Mouse (Mus musculus) heart, postnatal 25 days (tissue): ENCODE measurements around the gene Manba. TPM values are rescaled to one million over a fixed set of nuclear protein-coding genes. Genes with fewer than 3 reads are reported as not detected.

Source experiments
- DNase-seq: peaks from one replicate; pipeline ENCODE4 v3.0.0; 2022; ENCODE audit warnings: low spot score
- intact Hi-C: fragments of 180-260 bp; cut with DNase I; formaldehyde crosslinking; loops from one replicate; pipeline ENCODE4 v1.15.1; 2025
- total RNA-seq, 2 experiments: library from RNA; stranded (reverse); gene quantifications; 2 replicates each; pipeline ENCODE4 v1.2.3; 2021

Manba gene
- total RNA-seq, 2 experiments from 2014 or later = 18.4 to 18.8 TPM

GRCm38 (mm10) chr3:135573051-135573450, 87.6 kb downstream of the Manba start:
- DNase-seq = no peak
- intact Hi-C loops = no loop called here

DNA sequence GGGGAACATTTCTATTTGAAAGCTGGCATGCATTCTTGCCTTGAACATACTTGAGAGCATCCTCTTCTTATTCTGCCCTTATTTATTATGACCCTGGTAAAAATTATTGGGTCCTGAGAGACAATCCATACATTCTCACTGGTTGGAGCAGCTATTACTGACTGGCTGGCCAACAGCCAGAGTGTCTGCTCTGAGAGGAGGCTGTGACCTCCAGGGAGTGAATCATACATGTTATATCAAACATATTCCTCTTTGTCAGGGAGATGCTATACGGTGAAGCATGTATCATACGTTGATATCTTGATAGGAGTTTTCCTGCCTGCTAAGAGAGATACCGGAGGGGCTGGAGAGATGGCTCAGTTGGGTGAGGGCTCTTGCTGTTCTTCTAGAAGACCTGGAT, 89.7 kb downstream of the Manba start:
- intact Hi-C loops = no loop called here
- DNase-seq = no peak

DNA sequence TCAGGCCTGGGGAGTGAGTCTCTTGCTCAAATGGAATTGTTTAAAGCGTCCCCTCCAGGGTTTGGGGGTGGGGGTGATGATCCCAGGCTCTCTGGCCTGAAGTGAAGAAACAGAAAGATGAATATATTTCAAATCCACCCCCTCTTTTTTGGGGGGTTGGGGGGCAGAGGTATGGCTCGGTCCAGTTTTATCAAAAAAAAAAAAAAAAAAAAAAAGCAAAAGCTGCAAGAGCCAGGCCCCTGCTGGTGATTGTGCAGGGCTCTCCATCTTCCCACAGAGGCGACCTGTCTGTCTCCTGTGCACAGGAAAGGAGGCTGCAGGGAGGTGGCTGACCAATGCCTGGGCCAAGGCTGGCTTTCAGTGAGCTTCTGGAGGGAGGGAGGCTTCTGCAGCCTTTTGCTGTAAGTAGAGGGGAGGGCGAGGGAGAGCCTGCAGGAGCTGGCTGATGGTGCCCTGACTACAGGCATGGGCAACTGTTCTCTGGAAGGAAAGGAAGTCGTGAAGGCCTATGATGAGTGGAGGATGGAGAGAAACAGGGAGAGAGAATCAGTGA, 93.3 kb downstream of the Manba start:
- no peak for DNase-seq
- intact Hi-C loops = no loop called here

DNA sequence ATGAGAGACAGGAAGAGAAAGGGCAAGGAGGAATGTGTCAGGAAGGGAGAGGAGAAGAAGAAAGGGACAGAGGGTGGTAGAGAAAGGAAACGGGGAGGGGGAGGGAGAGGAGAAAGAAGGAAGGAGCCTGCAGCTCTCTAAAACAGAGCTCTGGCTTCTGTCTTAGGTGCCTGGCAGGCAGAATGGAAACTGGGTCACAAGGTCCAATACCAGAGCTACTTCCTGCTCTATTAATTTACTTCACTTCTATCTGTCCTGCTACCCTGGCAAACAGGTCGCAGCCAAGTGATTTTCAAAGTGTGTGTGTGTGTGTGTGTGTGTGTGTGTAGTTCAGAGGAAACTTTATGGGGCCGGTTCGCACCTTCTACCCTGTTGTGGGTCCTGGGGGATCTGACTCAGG, 93.8 kb downstream of the Manba start:
- DNase-seq = no peak
- intact Hi-C loops = no loop called here

GRCm38 (mm10) chr3:135580439-135581275, 95.2 kb downstream of the Manba start:
- peak; percentile 52 for DNase-seq
- intact Hi-C loops = loop anchor here (5.0 kb wide), 1 partner anchor 178 kb away; no protein-coding TSS in a partner anchor

DNA sequence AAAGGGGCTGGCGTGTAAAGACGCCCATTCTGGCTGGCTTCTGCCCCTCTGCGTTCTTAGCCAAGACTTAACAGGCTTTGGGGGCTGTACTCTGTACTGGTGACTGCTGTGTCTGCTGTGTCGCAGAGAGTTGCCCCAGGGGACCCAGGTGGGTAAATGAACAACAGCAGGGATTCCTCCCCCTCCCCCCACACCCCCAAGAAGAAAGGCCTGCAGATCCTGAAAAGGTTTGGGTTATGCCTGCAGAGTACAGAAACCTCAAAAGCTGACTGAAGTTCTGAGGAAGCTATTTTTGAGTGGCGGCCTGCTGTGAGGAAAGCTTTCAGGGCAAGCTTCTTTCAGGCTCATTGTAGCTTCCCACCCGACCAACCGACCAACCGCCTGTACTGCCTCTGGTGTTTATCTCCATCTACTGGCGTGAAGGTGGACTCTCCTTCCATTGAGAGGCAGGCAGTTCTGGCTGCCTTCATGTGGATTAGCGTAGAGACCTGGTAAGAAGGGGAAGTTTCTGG, 96.3 kb downstream of the Manba start:
- intact Hi-C loops = loop anchor here (5.0 kb wide), 1 partner anchor 179 kb away; no protein-coding TSS in a partner anchor
- DNase-seq = no peak

DNA sequence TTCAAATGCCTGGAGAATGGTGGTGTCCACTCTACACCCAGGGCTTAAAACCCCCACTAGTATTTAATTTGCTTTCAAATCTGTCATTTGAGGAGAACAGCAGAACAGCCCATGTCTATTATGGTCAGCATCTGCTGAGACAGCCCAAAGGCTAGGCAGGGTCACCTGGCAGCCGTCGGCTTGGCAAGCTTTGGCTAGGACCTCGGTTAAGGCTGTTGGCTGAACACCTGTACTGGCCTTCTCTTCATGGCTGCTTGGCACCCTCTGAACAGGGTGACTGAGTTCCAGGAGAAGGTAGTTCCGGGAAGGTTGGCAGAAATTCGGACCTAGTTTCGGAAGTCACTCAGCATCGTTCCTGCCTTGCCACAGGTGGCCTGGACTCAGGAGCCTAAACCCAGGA, 96.8 kb downstream of the Manba start:
- intact Hi-C loops = loop anchor here (5.0 kb wide), 1 partner anchor 180 kb away; no protein-coding TSS in a partner anchor
- DNase-seq = no peak

DNA sequence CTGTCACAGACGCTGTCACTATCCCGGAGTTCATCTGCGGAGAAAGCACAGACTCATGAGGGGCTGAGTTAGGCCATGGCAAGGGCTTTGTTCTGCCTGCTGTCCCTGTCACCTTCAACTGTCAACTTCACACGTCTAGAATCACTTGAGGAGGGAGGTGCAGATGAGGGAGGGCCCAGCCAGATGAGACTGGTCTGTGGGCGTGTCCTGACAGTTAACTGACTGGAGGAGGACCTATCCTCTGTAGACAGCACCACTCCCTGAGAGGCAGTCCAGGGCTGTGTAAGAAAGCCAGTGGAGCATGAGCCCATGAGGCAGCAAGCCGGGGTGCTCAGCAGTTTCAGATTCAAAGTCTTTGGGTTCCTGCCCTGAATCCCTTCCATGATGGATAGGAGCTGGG, 100.1 kb downstream of the Manba start:
- DNase-seq = no peak
- intact Hi-C loops = no loop called here

DNA sequence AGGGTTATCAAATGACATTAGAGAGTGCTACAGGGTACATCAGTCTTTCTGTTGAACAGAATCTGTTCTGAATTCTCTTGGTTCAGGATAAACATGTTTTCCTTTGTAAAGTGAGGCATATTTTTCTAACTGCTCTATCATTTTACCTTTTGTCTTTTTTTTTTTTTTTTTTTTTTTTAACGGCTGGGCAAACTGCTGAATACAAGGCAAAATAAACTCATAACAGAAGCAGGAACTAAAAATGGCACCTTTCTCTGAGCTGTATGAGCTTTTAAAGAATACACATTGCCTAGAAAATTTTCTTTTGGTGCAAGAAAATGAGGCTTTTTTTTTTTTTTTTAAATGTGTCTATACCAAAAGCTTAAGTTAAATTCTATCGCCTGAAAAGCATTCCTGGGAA, 100.6 kb downstream of the Manba start:
- intact Hi-C loops = no loop called here
- DNase-seq = no peak

DNA sequence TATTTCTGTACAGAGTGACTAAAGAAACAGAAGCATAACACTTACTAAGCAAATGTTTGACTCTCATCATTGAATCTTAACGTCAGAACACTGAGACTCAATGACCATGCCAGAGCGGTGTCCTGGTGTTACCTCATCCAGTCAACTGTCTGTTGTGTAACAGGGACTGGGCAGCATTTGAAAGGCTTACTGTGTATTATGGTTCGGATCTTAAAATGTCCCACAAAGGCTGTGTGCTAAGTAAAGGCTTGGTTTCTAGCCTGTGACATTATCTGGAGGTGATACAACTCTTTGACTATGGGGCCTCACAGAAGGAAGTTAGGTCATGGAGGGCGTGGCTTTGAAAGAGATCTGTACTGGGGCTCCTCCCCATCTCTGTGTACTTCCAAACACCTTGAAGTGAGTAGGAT, 101.1 kb downstream of the Manba start:
- intact Hi-C loops = no loop called here

DNA sequence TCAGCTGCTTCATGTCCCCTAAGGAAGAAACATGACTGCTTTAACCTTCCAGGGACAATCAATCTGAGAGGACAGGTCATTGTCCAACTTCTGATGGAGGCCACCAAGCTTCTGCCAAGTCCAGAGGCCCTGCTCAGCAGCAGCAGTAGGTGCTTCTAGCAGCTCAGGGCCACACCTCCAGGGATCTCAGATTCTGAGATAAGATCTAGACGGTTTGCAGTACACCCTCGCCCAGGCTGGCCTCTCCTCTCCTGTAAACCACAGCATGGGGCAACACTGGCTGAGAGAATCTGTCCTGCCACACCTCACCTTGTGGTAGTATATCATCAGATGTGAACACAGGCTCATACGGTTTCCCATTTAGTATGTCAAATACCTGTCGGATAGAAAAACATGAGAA, 105.1 kb downstream of the Manba start:
- intact Hi-C loops = no loop called here

More for the DNA sequence above, 101.1 kb downstream of the Manba start:
- DNase-seq = no peak

DNA sequence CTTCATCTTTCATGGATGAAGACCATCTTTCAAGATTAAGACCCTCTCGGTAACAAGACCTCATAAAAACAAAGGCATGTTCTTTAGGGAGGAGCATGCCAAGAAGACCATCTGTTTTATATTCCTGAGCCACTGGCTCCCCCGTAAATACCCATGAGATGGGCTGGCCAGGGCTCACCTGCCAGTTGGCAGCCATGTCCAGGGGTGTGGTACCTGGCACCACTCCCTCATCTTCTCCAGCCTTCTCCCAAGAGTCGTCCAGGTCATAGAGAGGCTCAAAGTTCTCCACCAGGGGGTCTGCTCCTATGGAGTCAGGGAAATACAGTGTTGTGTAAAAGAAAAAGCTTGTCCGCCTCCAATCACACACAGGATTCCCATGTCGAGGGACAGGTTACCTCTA, 106.0 kb downstream of the Manba start:
- no peak for DNase-seq
- intact Hi-C loops = no loop called here

More for the DNA sequence above, 105.1 kb downstream of the Manba start:
- no peak for DNase-seq

GRCm38 (mm10) chr3:135592011-135592410, 106.6 kb downstream of the Manba start:
- no peak for DNase-seq
- intact Hi-C loops = no loop called here

GRCm38 (mm10) chr3:135594238-135594917, 109.0 kb downstream of the Manba start:
- intact Hi-C loops = no loop called here
- no peak for DNase-seq

GRCm38 (mm10) chr3:135597014-135597413, 111.6 kb downstream of the Manba start:
- no peak for DNase-seq
- intact Hi-C loops = no loop called here

DNA sequence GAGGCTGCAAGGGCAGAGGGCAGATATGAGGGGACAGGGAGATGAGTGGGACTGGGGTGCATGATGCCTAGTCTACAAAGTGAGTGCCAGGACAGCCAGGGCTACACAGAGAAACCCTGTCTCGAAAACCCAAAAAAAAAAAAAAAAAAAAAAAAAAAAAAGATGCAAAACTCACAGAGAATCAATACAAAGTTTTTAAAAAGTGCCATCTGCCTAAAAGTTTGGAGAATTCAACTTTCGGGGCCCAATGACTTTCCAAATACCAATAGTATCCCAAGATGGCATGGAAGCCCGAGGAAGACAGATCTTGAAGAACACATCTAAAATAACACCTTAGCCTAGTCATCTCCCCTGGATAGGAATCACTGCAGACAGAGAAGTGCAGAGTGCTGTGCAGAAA, 112.9 kb downstream of the Manba start:
- DNase-seq = no peak
- intact Hi-C loops = no loop called here

- no peak for DNase-seq
- intact Hi-C loops = no loop called here
Measured at GRCm38 (mm10) chr3:135602731-135603130, 117.3 kb downstream of the Manba start.

GRCm38 (mm10) chr3:135604626-135605417, 119.4 kb downstream of the Manba start:
- DNase-seq = no peak
- intact Hi-C loops = loop anchor here (5.0 kb wide), 1 partner anchor 87 kb away; the partner anchor contains the start of gene Nfkb1

- DNase-seq = no peak
- intact Hi-C loops = loop anchor here (5.0 kb wide), 1 partner anchor 87 kb away; the partner anchor contains the start of gene Nfkb1
Measured at GRCm38 (mm10) chr3:135605474-135605873, 120.1 kb downstream of the Manba start.

DNA sequence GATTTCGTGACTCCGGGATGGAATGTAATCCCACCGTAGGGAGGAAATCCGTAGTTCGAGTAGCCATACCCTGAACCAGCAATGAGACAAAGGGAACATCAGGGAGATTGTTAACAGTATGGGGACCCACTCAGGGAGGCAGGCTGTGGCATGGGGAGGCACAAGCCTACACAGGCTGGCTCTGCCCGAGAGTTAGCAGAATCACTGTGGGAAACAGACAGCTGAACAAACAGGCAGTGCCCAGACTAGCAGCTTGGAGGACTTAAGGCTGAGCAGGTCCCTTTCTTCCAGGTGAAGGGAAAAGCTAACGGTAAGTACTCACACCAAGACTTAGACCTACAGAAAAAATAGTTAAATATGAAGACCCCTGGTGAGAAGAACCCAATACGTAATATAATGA, 121.2 kb downstream of the Manba start:
- no peak for DNase-seq
- intact Hi-C loops = loop anchor here (5.0 kb wide), 1 partner anchor 86 kb away; the partner anchor contains the start of gene Nfkb1
